Mouse (Mus musculus): ENCODE measurements around the gene Erc2. TPM values are rescaled to one million over a fixed set of nuclear protein-coding genes. Genes with fewer than 3 reads are reported as not detected.

Erc2 gene
- total RNA-seq, 4 experiments from 2014 or later, result 179 to 201 (median 190) TPM

DNA sequence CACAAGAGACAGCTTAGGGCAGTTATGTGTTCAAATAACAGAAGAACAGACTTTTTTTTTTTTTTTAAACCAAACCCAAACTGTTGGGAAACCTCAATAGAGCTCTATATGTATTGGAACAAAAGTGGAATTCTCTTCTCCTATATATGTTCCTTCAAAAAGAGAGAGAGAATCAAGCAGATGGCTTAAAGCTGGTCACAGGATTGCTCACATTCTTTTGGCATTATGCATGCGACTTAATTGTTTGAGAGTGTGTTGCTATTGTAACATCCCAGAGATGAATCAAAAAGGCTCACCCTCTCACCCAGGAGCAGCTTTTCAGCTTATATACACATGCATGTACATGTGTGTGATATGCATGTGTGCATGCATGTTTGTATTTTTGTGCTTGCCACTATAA, 903.3 kb downstream of the Erc2 start:
- DNase-seq (ENCODE audit: low spot score in 2 of 2), result no peak

Other genes starting within 250 kb of the Erc2 start
- gene Fam208a, start 193.6 kb upstream of the Erc2 start, total RNA-seq (2022), result 10 to 100 TPM; 24.8 to 30.2 (median 27.4) TPM
- gene Ccdc66, start 114.0 kb upstream of the Erc2 start, total RNA-seq (2022), result 10 to 100 TPM; 14.4 to 17.3 (median 14.8) TPM